Mouse (Mus musculus) adrenal gland, postnatal 4 days (tissue): ENCODE data around the gene Prdx2. TPM values are rescaled to one million over a fixed set of nuclear protein-coding genes. Genes with fewer than 3 reads are reported as not detected.

Experiments
- DNase-seq, 2 experiments: peaks; one replicate each; pipeline ENCODE4 v3.0.0; 2021 to 2022; ENCODE audit warnings: low spot score in 2 of 2, mixed read lengths in 2 of 2
- total RNA-seq, 2 experiments: library from RNA; stranded (reverse); gene quantifications; 2 replicates each; pipeline ENCODE4 v1.2.3; 2021

Gene Prdx2
- total RNA-seq, 2 experiments from 2014 or later, result 617 to 655 TPM

- DNase-seq, result no peak
Observed at GRCm38 (mm10) chr8:84946528-84947240, 22.7 kb upstream of the Prdx2 start, which contains the start of gene Rtbdn. Gene Rtbdn, plus strand, starts transcription at chr8:84946991.

DNA sequence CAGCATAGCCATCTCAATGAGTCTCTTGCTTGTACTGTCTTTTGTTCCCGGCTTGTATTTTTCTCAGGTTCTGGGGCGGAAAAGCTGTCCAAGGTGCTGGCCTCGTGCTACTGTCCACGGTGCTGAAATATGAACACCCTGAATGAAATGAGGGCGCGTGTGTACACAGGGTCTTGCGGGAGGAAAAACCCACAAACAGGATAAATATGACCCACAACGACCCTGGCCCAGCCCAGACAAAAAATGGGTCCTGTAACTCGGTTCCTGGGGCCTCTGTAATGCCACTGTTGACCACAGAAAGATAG is 22.2 kb upstream of the Prdx2 start:
- DNase-seq, result no peak

GRCm38 (mm10) chr8:84949753-84950152 is 19.6 kb upstream of the Prdx2 start:
- DNase-seq, result no peak

- DNase-seq, result no peak
Observed at GRCm38 (mm10) chr8:84952612-84953255, 16.7 kb upstream of the Prdx2 start.

GRCm38 (mm10) chr8:84956768-84957167 is 12.6 kb upstream of the Prdx2 start:
- DNase-seq, result peak in 1 of 2 experiments; percentile 64

GRCm38 (mm10) chr8:84959811-84960210 is 9.6 kb upstream of the Prdx2 start:
- no peak for DNase-seq

DNA sequence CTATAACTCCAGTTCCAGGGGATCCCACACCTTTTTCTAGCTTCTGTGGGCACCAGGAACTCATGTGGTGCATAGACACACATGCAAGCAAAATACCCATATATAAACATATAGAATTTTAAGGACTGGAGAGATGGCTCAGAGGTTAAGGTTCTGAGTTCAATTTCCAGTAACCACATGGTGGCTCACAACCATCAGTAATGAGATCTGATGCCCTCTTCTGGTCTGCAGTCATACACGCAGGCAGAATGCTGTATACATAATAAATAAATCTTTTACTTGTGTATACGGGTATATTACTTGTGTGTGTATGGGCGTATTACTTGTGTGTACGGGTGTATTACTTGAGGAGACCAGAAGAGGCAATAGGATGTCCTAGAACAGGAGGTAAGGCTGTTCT is 5.4 kb upstream of the Prdx2 start:
- no peak for DNase-seq

DNA sequence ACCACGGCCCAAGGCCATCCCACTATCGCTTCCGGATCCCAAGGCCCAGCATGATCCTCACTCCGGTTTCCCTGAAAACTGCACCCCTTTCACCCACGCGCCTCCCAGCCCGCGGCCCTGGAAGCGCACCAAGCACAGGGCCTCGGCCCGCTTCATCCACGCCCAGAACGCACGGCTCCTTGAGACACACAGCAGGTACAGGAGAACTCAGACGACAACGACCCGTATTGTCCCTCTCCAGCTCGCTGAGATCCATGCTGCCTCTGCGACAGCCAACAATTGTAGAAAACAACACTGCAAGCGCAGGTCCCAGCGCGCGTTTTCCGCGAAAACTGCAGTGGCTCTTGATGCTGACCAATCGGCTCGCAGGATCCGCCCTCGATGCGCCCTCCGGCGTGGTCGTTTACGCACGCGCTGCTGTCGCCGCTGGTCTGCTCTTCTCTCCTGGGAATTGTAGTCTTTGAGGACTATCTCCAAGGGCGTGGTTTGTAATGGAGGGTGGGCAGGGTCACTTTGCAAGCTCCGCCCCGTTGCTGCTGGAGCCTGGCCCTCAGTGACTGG is 3.6 kb upstream of the Prdx2 start:
- peak; percentile 69 to 80 for DNase-seq

DNA sequence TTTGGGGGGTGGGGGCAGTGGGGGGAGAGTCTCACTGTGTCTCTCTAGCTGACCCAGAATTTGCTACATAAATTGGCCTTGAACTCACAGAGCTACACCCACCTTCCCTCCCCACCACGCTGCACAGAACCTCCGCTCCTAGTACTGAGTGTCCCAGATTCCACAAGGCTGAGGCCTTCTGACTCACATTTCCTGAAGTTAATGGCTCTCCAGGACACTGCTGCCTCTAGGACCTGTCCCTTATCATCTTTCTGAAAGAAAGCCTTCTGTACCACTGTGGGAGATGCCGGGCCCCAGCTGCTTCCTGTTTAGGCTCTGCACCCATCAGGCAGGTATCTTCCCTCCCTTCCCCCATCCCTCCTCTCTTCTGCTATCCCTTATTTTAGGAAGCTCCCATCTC is 2.8 kb upstream of the Prdx2 start:
- DNase-seq, result no peak

GRCm38 (mm10) chr8:84967532-84968304 is 1.7 kb upstream of the Prdx2 start:
- no peak for DNase-seq

DNA sequence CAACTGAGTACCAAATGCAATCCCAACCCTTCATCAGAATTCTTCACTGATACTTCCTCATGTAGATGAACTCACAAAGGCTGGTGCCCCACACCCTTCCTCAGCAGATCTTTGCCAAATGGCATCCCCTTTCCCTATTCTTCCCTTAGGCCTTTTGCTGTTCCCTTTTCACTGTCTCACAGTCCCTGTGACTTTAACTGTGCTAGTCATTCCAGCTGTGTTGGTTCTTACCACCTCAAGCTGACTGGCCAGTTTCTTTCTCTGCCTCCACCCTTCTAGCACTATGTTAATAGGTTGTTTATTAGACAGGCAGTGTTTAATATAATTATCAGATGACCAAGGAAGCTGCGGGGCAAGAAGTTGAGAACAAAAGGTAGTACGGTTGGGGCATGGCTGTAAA is 737 bp upstream of the Prdx2 start:
- no peak for DNase-seq

DNA sequence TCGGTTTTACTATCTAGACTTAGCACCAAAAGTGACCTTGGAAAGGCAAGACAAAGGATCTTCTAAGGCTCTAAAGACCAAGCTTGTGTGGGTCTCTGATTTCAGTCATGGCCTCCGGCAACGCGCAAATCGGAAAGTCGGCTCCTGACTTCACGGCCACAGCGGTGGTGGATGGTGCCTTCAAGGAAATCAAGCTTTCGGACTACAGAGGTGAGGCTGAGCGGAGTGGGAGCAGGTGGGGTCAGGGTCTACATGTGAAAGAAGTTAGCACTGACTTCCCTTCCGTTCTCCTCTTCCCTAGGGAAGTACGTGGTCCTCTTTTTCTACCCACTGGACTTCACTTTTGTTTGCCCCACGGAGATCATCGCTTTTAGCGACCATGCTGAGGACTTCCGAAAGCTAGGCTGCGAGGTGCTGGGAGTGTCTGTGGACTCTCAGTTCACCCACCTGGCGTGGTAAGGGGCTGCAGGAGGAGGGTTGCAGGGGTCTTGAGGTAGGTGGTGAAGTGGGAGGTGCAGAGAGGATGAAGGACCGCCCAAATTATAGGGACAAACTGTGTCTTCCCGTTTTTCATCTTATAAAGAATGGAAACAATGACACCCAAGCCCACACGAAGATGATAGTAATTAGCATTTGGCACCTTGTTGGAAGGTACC is 876 bp downstream of the Prdx2 start:
- DNase-seq, result no peak

GRCm38 (mm10) chr8:84970913-84971312 is 1.5 kb downstream of the Prdx2 start:
- DNase-seq, result no peak

- DNase-seq, result no peak
Observed at GRCm38 (mm10) chr8:84973079-84973478, 3.7 kb downstream of the Prdx2 start.

GRCm38 (mm10) chr8:84973803-84974542 is 4.6 kb downstream of the Prdx2 start:
- DNase-seq, result peak in 1 of 2 experiments; percentile 61

- no peak for DNase-seq
Observed at GRCm38 (mm10) chr8:84974543-84975142, 5.3 kb downstream of the Prdx2 start.

DNA sequence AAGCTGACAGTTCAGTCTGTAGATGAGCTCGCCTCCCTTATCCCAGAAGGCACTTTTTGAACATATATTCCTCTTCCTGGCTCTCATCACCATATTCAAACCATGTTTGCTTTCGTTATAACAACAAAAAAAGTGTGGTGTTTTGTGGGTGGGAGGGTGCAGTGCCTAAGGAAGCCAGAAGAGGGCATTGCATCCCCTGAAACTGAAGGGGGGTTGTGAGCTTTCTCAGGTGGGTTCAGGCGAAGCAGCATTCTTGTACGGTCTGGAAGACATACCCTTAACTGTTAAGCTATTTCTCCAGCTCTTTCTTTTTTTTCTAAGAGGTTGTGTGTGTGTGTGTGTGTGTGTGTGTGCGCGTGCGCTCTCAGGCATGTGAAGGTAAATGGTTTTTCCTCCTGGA is 6.0 kb downstream of the Prdx2 start:
- peak in 1 of 2 experiments; percentile 66 for DNase-seq

DNA sequence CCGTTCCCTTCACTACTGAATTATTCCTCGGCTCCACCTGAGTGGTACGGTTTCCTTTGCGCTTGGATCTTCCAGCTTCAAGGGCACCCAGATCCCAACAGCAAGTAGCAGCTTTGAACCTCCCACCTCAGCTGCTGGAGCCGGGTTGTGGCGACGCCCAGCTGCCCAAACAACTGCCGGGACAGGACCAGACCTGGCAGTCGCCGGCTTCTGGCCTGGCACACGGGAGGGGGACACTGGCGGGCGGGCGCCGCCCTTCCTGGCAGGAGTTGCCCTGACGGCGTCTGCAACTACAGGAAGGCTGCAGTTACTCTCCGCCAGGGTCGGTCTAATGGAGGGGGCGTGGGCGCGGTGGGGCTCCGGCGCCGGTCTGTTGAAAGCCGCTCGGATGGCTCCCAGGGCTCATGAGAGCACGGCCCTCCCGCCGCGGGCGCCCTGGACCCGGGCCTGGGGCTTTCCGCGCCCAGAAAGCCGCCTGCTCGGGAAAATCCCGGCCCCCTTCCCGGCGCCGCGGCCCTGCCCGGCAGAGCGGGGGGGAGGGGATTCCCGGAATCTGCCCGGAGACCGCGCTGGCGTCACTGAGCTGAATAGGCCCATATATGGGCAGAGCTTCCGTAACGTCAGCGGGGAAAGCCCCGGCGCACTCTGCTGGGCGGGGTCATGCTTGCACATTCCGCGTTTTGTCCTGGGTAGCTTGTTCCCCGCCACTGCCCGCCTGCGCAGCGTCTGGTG is 6.8 kb downstream of the Prdx2 start:
- DNase-seq, result peak; percentile 78 to 93

DNA sequence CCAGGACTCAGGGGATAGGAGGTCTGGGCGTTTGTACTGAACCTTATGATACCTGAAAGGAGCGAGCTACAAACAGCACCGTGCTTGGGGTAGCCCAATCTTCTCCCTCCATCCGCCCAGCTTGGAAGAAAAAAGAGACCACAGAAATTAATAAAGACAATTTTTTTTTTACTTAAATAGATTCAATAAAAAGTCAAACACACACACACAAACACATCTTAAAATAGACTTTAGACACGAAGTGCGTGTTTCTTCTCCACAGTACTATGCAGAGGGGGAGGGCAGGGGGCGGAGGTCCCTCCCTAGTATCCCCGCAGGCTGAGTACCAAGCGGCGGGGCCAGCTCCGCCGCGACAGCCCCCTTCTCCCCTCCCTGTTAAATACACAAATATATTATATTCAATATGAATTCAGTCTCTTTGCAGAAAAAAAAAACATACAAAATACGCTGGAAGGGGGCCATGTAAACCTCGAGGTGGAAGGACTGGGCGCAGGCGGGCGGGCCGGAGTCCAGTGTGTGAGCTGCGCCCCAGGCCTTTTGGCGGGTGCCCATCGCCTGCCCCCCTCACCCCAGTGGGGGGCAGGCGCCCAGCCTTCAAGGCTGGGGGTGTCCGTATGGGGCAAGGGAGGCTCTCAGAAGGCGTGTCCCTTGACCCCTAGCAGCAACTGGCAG is 7.5 kb downstream of the Prdx2 start:
- no peak for DNase-seq
